Mouse (Mus musculus) cerebellum, postnatal 36 days (tissue): ENCODE data around the gene Gm42906.

Experiments used
- DNase-seq, 2 experiments: peaks; one replicate each; pipeline ENCODE4 v3.0.0; 2021 to 2022; ENCODE audit warnings: mixed read lengths in 2 of 2

Gm42906 gene

DNA sequence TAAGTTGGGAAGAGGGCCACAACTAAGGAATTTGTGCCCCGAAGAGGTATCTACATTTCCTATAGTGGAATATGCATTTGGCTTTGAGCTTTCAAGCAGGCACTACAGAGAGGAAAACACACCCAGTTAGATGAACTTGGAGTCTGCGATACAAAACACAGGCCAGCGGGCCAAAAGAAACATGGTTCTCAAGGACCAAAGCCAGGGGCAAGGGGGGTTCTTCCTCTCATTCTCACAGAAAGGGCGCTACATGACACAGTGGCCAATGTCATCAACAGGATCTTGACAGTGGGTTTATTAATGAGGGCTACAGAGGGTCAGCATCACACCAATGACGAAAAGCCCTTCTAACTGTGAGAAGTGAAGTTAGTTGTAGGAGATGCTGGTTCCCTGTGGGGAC is 370.2 kb downstream of the Gm42906 start:
- DNase-seq, result no peak

DNA sequence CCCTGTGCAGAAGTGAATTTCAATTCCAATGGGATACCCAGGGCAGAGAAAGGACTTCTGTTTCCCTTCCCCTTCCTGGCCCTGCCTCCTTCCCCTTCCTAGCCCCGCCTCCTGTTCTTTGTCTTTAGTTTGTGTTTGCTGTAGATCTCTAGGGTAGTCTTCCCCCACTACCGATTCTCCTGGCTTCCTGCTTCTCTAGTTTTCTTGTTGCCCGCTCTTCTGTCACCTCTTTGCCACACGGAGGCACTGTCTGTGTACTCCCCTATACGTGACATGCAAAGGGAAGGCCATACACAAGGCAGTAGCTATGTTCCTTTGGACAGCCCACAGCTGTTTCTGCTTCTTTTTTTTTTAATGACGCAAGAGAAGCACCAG is 371.1 kb downstream of the Gm42906 start:
- no peak for DNase-seq

DNA sequence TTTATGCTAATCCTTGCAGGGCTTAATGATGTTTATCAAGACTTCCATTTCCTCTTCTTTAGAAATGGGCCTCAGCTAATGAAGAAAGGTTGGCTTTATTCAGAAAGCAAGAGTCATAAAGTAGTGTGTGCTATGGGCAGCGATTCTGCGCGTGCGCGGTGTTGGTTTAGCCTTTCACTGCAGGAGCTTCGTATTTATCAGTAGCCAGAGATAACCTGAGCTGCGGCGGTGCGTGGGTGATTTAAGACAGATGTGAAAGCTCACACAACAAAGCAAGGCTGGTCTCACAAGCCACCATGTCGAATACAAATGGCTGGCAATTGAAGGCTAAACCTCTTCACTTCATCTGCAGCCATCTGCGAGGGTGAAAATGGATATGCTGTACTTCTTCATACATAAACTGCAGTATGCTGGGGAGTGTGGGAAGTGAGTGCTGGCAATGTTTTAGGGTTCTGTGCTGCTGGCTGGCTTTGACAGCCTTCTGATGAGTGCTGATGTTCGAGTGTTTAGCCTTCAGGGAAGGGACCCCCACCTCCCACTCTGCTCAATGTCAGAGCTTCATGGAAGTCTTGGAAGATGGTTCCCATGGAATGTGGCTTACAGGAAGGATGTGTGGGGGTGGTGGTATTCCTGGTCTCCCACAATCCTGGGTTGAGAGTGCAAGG is 371.6 kb downstream of the Gm42906 start:
- DNase-seq, result no peak

DNA sequence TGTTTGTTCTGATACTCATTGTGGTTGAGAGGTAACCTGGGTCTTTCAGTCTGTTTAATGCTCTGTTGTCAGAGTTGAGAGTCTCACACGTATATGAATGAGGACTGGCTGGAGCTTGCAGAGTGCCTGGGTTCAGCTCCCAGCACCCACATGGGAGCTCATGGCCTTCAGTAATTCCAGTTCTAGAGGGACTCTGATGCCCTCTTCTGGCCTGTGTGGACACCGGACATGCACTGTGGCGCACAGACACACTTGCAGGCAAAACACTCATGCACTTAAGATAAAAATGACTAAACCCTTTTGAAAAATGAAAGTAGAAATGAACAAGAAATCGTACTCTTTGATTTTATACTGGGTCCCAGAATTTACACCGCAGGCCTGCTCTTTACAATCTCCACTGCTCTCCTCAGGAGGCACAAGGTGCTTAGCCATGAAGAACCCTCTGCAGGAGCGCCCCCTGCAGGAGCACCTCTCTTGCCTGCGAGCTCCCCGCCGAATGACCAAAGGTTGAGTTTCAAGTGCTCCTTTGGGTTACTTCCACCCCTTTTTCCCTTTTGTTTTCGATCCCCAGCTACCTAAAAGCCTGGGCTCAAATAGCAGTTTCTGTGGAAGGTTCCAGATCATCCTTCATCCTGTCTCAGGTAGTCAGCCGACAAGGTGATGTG is 372.4 kb downstream of the Gm42906 start:
- no peak for DNase-seq

DNA sequence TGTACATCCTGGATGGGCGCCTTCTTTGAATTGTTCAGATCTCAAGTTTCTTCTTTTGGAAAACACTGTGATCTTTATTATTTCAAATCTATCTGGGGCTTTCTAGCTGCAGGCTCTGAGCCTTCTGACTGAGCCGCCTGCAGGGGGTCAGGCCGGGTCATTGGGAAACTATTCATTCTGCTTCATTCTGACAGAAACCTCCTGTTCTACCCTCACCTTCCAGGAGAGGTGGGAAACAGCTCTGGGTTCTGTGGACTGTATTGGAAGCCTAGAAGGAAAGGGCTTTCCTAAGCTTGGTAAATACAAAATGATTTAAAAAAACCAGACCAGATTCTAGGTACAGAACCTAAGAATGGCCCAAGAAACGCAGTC is 373.2 kb downstream of the Gm42906 start:
- DNase-seq, result no peak

DNA sequence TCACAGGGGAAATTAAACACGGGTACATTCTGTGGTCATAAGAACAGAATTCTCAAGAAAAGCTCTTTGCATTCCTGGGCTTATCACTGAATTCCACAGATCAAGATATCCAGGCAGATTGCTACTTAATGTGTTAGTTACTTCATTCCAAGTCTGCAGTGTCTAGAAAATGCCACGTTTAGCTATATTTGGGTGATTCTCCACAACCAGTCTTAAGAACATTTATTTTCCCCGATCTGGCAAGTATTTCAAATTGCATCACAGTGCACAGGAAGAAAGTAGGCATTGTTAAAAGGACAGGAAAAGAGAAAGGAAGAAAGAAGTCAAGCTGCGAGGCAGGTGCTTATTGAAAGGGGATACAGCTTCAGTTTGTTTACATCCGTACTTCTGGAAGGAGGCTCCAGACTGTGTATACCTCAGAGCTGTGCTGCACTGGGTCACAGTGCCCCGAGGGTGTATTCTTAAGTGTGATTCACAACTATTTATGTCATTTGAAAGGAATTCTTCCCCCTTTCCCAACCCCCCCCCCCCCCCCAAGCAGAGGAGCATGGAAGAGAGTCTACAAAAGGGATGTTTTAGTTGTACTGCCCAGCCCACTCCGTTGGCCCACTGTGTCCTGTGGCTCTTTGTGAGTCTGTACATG is 373.7 kb downstream of the Gm42906 start:
- no peak for DNase-seq

DNA sequence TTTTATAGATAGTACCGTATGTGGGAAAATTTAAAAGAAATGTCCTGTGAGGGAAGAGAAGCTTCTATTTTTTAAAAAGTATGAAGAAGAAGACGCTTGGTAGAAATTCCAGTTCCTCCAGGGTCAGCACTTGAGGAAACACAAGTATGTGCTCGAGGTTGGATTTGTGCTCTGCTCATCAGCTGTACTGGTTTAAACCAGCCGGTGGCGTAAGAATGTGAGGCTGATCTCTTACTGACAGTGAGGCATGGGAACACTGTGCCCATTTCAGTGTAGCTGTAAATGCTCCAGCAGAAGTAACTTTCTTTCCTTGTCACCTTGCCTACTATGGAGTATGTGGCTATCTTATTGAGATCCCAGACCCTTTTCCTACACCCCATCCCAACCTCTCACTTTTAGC is 374.8 kb downstream of the Gm42906 start:
- no peak for DNase-seq

DNA sequence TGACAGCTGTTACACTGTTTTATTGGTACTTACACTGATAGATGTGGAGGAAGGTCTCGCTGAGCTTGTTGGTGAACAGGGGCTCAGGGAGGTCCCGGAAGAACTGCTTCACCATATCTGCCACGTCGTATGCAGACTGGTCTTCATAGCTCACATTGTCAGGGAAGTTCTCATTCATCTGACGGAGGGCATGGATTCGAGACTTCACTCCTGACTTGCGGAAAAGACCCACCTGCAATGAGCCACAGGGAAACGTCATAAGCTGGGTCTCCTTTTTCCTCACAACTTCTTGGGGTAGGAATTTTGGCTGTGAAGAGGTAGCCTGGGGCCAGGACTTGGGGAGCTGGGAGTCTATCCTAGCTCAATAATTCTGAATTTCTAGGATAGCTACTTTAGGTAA is 375.6 kb downstream of the Gm42906 start:
- DNase-seq, result no peak

DNA sequence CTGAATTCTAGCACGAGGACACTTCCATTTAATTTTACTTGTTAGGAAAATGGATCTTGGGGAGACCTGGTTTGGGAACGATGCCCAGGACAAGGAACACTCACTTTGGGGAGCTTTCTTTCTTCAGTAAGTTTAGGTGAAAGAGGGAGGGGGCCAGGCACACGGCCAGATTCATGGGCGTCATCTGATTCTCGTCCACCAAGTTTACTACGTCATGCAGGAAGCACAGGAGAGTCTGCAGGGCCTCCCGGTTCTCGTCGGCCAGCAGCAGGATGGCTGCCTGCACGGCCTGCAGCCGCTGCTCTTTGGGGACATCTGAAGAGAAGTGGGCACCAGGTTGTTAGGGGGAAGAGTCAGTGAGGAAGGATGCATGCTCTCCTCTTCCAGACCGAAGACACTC is 380.5 kb downstream of the Gm42906 start:
- no peak for DNase-seq

DNA sequence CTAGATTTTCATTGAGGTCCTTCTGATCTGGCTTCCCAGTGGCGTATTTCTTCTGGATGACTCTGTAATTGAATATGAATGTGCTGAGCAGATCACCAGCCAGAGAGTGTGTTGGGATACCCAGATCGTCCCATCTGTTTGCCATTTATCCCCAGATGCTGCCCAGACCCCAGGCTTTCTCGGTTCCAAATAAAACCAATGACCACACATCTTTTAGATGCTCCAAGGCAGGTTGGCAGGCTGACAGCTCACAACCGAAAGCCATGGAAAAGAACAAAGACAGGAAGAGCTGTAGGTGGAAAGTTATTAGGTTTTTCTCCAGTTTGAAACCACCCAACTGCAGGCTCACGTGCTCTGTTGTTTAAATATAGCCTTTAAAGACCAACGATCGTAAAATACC is 381.0 kb downstream of the Gm42906 start:
- DNase-seq, result no peak

DNA sequence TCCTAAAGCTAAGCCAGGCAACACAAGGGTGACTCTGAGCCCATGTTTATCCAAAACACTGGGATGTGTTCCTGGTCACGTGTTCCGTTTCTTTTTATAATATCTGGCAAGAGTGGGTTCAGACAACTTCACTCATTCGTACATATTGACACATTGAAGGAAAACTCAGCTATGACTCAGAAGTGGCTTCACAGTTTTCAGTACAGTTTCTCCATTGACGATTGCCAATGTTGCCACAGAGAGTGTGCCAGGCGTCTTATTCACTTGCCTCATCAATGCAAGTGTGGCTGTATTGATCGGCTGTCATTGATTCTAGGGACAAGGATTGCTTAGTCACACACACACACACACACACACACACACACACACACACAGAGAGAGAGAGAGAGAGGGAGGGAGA is 381.8 kb downstream of the Gm42906 start:
- no peak for DNase-seq

DNA sequence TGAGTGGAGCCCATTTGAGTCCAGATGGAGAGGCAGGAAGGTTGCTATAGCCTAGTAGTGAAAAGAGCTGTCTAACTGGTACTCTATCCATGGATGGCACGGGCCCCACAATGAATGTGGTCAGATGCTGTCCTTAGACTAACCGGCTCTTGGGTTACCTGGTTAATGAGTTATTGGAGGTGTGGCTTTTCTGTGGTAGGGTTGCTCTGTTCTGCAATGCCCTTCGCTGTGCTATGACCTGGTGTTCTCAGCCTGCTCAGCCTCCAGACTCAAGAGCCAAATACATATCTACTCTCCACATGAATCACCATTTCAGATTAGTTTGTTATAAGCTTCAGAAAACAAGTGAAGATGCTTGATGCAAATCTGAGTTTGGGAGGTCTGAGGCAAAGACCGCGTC is 385.1 kb downstream of the Gm42906 start:
- DNase-seq, result no peak

DNA sequence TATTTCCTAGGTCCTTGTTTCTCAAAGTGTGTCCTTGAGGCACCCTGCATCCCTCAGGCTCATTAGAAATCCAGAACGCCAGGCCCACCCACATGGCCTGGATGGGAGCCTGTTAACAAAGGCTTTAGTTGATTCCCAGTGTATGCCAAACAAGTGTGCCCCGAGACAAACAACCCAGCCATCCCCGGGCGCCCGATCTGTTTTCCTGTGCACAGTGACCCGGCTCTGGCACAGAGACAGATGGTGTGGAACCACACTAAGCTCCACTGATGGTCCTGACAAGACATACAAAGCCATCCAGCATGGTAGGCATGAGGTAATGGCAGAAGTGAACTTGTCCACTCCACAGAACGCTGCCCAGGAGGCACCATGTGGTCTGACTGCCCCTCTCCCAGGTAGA is 390.1 kb downstream of the Gm42906 start:
- DNase-seq, result peak; percentile 18 to 28

DNA sequence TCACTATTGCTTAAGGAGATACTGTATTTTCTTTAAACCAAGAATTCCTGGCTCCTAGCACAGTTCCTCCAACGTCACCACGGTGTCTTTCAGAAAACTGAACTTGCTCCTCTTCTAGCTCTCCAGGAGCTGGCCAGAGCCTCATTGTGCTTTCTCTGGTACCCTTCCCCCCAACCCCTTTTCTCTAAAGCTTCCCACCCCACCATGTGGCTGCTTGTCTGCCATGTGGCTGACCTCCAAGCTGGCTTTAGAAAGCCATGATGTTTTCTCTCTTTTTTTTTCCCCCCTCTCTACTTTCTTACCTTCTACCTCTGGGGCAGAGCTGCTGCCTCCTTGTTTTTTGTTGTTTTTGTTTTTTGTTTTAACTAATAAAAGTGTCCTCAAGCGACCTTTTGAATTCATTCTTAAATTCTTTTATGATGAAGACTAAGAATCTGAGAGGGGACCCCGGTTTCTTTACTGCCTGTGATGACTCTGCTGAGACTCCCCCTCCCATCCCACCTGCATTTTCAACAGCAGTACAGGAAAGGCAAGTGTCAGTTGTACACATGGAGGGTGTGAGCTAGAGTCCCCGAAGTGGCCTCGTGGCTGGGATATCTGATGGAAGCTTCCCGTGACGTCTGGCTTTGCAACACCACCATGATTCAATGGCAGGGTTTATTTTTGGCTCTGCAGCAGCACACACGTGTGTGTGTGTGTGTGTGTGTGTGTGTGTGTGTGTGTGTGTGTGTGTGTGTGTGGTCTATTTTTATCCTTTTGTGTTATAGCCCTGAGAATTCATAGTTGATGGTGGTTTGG is 393.0 kb downstream of the Gm42906 start:
- no peak for DNase-seq

DNA sequence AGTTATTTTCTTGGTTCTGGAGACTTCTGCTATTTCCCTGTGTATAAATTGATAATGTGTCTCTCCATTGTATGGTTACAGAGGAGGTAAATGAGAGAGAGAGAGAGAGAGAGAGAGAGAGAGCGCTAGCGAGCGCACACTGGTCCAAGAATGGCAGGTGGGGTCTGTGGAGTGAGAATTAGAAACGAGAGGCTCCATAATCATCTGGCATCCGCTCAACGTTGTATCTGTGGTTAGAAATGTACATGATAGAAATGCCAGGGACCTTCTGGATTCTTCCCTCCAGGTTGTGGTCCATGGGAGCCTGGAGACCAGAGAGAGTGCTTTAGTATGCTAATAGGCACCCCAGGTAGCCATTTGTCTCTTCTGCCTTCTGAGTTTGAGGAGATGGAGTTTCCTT is 399.1 kb downstream of the Gm42906 start:
- DNase-seq, result no peak

DNA sequence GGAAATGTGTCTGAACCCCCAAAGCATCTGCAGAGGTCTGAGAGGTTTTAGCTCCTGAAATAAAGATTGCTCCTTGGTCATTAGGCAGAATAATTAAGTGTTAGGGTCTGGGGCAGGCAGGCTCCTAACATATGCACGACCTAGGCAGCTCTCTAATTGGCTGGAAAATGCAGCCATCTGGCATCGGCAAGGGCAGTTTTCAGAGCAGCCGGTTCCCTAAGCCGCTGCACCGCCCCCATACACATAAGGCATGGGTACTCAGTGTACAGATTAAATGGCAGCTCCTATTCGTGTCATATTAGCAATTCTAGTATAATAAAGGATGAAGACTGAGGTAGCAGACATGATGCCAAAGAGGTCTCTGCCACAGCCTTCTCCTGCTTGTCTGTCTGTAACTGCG is 400.8 kb downstream of the Gm42906 start:
- peak; percentile 31 to 42 for DNase-seq

DNA sequence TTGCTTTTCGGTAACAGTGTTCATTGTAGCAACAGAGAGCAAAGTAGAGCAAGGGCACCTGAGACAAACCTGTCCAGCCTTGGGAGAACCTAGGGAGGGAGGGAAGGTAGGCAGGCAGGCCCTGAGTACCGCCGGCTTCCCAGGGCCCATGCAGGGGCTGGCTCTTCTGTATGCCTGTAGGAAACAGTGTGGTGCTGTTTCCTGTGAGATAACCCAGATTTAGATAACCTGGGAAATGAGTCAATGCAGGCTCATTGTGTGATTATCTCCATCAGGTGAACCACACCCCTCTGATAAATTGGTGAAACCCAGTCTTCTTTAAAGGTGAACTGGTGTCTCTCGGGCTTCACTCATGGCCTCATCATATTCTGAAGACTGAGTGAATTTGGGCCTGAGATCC is 401.9 kb downstream of the Gm42906 start:
- DNase-seq, result no peak

DNA sequence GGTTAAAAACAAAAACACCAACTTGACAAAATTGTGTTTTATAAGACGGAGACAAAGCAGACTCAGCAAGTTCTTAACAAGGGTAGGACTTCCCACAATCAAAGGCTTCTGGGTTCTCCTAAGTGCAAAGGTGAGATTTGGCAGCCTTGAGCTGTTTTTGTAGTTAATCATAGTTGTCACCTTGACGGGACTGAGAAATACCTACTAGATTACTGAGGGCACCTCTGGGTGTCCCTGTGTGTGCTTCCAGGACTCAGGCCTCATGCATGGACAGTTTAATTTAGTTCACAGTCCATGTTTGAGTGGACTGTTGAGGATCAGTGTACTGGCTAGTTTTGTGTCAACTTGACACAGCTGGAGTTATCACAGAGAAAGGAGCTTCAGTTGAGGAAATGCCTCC is 403.5 kb downstream of the Gm42906 start:
- DNase-seq, result no peak

DNA sequence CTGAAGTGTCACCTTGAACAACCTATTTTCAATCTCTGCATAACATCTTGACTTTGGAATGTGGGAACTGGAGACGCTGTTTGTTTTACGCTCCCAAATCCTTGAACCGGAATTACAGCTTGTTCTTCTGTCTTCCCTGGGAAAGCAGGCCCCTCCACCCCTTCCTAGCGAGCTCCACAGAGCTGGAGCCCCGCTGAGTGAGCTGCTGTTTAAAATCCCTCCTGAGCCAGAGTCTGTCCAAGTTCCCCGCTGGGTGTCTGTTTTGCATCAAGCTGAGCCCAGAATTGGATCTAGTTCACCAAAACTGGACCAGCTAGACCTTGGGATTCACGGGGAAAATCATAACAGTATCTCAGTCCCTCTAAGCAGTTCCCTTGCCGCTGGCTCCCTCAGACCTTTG is 404.5 kb downstream of the Gm42906 start:
- peak; percentile 75 for DNase-seq

DNA sequence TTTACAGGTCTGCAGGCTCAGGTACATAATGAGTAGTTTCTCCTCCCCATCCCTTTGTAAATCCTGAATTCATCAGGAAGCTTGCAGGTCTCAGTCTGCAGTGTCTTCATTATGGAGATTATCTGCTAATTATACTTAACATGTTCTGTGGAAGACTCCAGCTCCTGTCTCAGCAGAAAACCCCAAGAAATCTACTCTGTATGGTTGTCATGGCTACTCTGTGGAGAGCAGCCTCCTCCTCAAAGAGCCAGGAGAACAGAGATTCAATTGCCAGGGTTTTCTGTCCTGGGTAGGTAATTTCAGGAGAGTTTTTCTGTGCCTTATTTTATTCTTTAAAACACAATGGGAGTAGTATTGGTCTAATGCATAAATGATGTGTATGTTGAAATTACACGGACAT is 405.0 kb downstream of the Gm42906 start:
- DNase-seq, result no peak

DNA sequence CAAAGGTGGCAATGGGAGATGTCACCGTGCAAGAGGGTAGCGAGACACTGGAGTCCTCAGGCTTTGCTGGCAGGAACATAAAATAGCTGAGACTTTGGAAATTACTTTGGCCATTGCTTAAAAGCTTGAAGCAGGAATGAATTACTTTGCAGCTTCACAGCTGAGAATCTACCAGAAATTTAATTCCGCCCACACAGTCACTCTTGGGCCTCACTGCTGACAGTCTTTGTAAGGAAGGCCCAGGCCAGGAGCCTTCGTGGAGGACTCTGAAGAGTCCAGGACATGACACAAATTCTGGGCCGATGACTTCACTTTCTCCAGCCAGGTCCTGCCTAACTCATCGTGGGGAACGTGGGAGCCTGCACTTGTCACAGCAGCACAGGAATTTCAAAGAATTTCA is 405.9 kb downstream of the Gm42906 start:
- no peak for DNase-seq

DNA sequence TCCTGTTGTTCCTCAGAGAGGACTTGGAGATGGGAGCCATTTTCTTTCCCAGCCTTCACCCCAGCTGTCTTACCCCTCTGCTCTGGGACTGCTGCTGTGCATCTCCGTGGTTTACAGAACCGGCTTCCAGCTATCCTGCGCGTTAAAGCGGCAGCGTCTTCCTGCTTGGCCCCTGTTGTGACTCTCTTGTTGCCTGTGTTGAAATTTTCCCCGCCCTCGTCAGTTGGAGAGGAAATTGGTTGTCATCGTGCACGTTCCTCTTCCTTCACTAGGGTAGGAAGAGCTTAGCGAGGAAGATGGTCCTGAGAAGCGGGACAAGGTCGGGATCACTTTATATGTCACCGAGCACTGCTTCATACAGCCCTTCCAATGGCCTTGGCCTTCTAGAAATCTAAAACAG is 407.1 kb downstream of the Gm42906 start:
- DNase-seq, result no peak

DNA sequence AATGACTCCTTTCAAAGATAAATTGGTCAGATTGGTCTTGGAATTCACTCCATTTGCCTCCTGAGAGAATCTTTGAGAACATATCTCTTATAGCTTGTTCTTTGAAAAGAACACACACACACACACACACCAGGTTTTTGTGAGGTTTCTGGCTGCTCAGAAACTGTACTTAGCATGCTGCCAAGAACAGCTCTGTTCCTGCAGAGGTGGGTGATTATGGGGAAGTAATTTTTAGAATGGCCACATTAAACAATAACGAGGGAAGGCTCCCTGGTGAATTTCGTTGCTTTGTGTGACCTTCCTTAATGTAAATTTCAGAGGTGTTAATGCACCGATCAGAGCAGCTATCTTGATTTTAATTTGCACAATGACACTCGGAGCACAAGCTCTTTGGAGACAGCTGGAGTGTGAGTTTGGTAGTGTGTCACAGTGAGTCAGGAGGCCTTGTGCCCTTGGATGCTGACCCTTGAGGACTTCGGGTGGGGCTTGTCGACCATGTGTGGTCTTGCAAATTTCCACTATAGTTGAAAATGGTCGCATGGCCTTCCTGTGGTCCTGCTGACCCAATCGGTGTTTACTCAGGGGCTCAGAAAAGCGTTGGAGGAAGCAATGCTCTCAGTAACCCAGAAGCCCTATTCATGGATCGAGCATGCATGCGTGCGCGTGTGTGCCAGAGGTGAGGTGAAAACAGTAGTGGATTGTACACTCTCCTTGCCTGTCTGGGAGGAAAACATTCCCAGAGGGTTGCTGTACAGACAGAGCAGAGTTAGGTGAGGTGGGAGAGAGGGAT is 407.7 kb downstream of the Gm42906 start:
- no peak for DNase-seq
